Mouse (Mus musculus) midbrain, embryonic 14.5 days (tissue): ENCODE data around the gene Ndufv1. TPM values are rescaled to one million over a fixed set of nuclear protein-coding genes. Genes with fewer than 3 reads are reported as not detected.

Experiments
- ATAC-seq: fragments of 200-750 bp; cut with Nextera tagmentation; 2 replicates; pipeline ENCODE4 v1.8.0; 2017; ENCODE audit warnings: moderate number of reproducible peaks, moderate library complexity; ENCODE audit not compliant: low FRiP score, low TSS enrichment
- DNase-seq: peaks from one replicate; pipeline ENCODE4 v3.0.0-alpha.2; 2015
- H3K27ac ChIP-seq: fragments of 300-500 bp; sonication (generic); replicated peaks from 2 replicates; pipeline ENCODE4 v1.5.1; 2014; ENCODE audit warnings: mild to moderate bottlenecking, low read depth, low read length, moderate library complexity
- H3K27me3 ChIP-seq: fragments of 300-500 bp; sonication (generic); 2 replicates; pipeline ENCODE4 v1.6.1; 2014; ENCODE audit warnings: low read length, control low read depth, mixed read lengths; ENCODE audit not compliant: control insufficient read depth, insufficient read depth
- H3K36me3 ChIP-seq: fragments of 300-500 bp; sonication (generic); 2 replicates; pipeline ENCODE4 v1.6.1; 2014; ENCODE audit warnings: low read length, control low read depth; ENCODE audit not compliant: control insufficient read depth, insufficient read depth
- H3K4me1 ChIP-seq: fragments of 300-500 bp; sonication (generic); 2 replicates; pipeline ENCODE4 v1.6.1; 2014; ENCODE audit warnings: mild to moderate bottlenecking, antibody characterized with exemption, low read length, control low read depth; ENCODE audit not compliant: control insufficient read depth, insufficient read depth
- H3K4me2 ChIP-seq: fragments of 300-500 bp; sonication (generic); 2 replicates; pipeline ENCODE4 v1.6.1; 2014; ENCODE audit warnings: mild to moderate bottlenecking, low read length, moderate library complexity
- H3K4me3 ChIP-seq: fragments of 300-500 bp; sonication (generic); replicated peaks from 2 replicates; pipeline ENCODE4 v1.5.1; 2014; ENCODE audit warnings: low read depth, low read length
- H3K9ac ChIP-seq: fragments of 300-500 bp; sonication (generic); replicated peaks from 2 replicates; pipeline ENCODE4 v1.6.1; 2014; ENCODE audit warnings: mild to moderate bottlenecking, low read length, moderate library complexity
- H3K9me3 ChIP-seq: fragments of 300-500 bp; sonication (generic); 2 replicates; pipeline ENCODE4 v1.6.1; 2016; ENCODE audit warnings: low read length, control low read depth, mixed read lengths; ENCODE audit not compliant: control insufficient read depth
- WGBS: fragments of 180-500 bp; shearing (Covaris S2); extraction: QIAGEN DNeasy Blood & Tissue Kit; methylation state at CpG from one replicate; pipeline ENCODE4 v1.1.7; 2014; 5-methylcytosine and 5-hydroxymethylcytosine counted together
- polyA plus RNA-seq: library from polyadenylated mRNA; unstranded; fragments of >200 nt; fragmentation: Nextera tagmentation; extraction: Ambion mirVana; gene quantifications from 2 replicates; pipeline ENCODE4 v1.2.1, GENCODE M21; 2014

Gene Ndufv1
- polyA plus RNA-seq, 1 experiment from 2014 or later: 231 TPM

- Histone ChIP-seq H3K27ac (no peak overlapping the region), H3K9ac (no peak overlapping the region), H3K4me1 (0 out of 2 replicates have a peak, but pooled peaks cover 4% of the 10 kb centered on the region), H3K4me2 (peak overlapping the region; percentile 24; the same call in 1 of the 2 replicates), H3K4me3 (no peak overlapping the region), H3K36me3 (no peaks in the 10 kb centered on the region), H3K27me3 (no peaks in the 10 kb centered on the region), H3K9me3 (no peaks in the 10 kb centered on the region)
- no peak for DNase-seq
- ATAC-seq: no peak
- 68% methylated on average over 12 of the region's 12 CpGs for WGBS
Measured at GRCm38 (mm10) chr19:4036327-4037045, 23.9 kb upstream of the Ndufv1 start.

DNA sequence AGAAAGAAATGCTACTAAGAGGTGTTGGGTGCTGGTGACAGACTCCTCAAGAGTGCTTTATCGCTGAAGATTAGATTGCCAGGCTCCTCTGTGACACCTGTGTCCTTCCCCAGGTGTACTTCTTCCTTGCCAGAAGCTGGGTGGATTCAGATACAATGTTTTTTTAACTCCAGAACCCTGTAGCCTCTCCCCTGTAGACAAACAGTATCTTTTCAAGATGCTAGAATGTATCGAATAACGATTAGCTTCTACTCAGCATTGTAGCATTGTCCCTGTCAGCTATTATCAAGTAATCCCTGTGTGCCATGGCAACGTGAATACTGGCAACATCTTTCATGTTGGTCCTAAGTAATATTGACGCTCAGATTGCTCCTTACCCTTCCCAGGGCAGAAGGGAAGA lies 21.1 kb upstream of the Ndufv1 start:
- no peaks in the 10 kb centered on the region for H3K36me3 ChIP-seq
- WGBS: 48% methylated on average over 5 of the region's 5 CpGs
- H3K27me3 ChIP-seq: no peaks in the 10 kb centered on the region
- no peak overlapping the region for H3K27ac ChIP-seq
- no peak overlapping the region for H3K9ac ChIP-seq
- ATAC-seq (no peak), DNase-seq (no peak)
- H3K4me3 ChIP-seq: no peak overlapping the region
- 0 out of 2 replicates have a peak, but pooled peaks cover 4% of the 10 kb centered on the region for H3K4me1 ChIP-seq
- no peak overlapping the region for H3K4me2 ChIP-seq
- H3K9me3 ChIP-seq: no peaks in the 10 kb centered on the region

DNA sequence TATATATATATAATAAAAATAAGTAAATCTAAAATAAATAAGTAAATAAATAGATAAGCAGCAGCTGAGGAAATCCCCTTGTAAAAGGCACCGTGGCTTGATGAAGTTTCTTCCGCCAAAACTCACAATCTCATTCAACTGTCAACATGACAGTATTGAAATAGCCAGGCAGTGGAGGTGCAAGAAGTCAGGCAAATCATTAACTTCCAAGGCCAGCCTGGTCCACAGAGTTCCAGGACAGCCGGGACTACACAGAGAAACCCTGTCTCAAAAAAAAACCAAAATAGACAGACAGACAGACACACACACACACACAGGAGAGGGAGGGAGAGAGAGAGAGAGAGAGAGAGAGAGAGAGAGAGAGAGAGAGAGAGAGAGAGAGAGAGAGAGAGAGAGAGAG lies 20.7 kb upstream of the Ndufv1 start:
- Histone ChIP-seq H3K9ac (no peak overlapping the region), H3K9me3 (no peaks in the 10 kb centered on the region), H3K27ac (no peak overlapping the region), H3K4me1 (0 out of 2 replicates have a peak, but pooled peaks cover 4% of the 10 kb centered on the region), H3K27me3 (no peaks in the 10 kb centered on the region), H3K36me3 (no peaks in the 10 kb centered on the region), H3K4me2 (no peak overlapping the region), H3K4me3 (no peak overlapping the region)
- ATAC-seq (no peak), DNase-seq (no peak)
- 85% methylated on average over 3 of the region's 3 CpGs for WGBS

DNA sequence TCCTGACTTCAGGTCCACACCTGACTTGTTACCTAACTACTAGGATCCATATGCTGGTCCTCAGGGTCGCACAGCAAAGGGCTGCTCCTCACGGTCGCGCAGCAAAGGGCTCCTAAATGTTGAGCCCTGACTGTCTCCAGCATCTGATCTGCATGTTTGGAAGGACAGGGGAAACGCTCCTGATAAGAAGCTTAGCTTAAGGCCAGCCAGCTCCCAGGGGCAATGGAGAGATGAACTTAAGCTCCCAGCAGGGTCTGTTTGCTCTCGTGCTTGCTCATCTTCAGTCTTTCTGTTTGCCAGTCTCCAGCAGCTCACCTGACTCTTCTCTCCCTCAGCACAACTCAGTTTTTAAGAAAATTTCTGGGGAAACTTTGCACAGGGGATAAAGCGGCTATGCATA lies 20.1 kb upstream of the Ndufv1 start:
- Histone ChIP-seq H3K4me2 (no peak overlapping the region), H3K9ac (no peak overlapping the region), H3K4me1 (0 out of 2 replicates have a peak, but pooled peaks cover 4% of the 10 kb centered on the region), H3K27me3 (no peaks in the 10 kb centered on the region), H3K27ac (no peak overlapping the region), H3K9me3 (no peaks in the 10 kb centered on the region), H3K36me3 (no peaks in the 10 kb centered on the region), H3K4me3 (no peak overlapping the region)
- DNase-seq: no peak
- ATAC-seq: no peak
- 57% methylated on average over 7 of the region's 7 CpGs for WGBS

- Histone ChIP-seq H3K36me3 (no peaks in the 10 kb centered on the region), H3K4me1 (no peaks in the 10 kb centered on the region), H3K9me3 (no peaks in the 10 kb centered on the region), H3K4me3 (no peak overlapping the region), H3K27ac (no peak overlapping the region), H3K9ac (no peak overlapping the region), H3K27me3 (no peaks in the 10 kb centered on the region), H3K4me2 (no peak overlapping the region)
- DNase-seq (no peak), ATAC-seq (no peak)
Measured at GRCm38 (mm10) chr19:4027576-4027975, 15.0 kb upstream of the Ndufv1 start.

DNA sequence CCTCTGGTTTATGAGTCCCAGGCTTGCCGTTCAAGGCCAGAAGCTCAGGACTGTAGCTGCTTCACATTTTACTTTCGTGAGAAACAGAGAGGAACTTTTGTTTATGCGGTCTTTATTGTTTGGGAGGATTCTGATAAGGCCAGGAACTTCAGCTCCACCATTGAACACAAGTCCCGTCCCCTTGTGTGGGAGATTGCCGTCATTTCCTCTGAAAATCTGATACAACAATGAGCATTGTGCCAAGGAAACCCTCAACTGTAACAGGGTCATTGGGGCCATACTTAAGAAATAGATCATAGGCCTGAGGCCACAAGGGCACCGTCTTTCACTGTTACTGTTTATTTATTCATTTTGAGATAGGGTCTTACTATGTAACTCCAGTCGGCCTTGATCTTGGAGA lies 10.6 kb upstream of the Ndufv1 start:
- DNase-seq (no peak), ATAC-seq (no peak)
- no peak overlapping the region for H3K4me3 ChIP-seq
- H3K4me1 ChIP-seq: no peaks in the 10 kb centered on the region
- H3K27ac ChIP-seq: no peak overlapping the region
- no peaks in the 10 kb centered on the region for H3K9me3 ChIP-seq
- no peaks in the 10 kb centered on the region for H3K36me3 ChIP-seq
- WGBS: 80% methylated on average over 7 of the region's 7 CpGs
- no peak overlapping the region for H3K9ac ChIP-seq
- H3K4me2 ChIP-seq: no peak overlapping the region
- H3K27me3 ChIP-seq: no peaks in the 10 kb centered on the region

GRCm38 (mm10) chr19:4018743-4019583 lies 6.4 kb upstream of the Ndufv1 start:
- 27% methylated on average over 18 of the region's 18 CpGs for WGBS

GRCm38 (mm10) chr19:4017921-4018587 lies 5.4 kb upstream of the Ndufv1 start:
- ATAC-seq: no peak
- no peak for DNase-seq
- H3K4me2 ChIP-seq: no peak overlapping the region
- no peak overlapping the region for H3K4me3 ChIP-seq
- no peak overlapping the region for H3K27ac ChIP-seq
- WGBS: 65% methylated on average over 10 of the region's 10 CpGs
- H3K27me3 ChIP-seq: no peaks in the 10 kb centered on the region
- H3K36me3 ChIP-seq: no peaks in the 10 kb centered on the region
- no peaks in the 10 kb centered on the region for H3K4me1 ChIP-seq
- H3K9ac ChIP-seq: no peak overlapping the region
- no peaks in the 10 kb centered on the region for H3K9me3 ChIP-seq

More at GRCm38 (mm10) chr19:4018743-4019583, 6.4 kb upstream of the Ndufv1 start:
- Histone ChIP-seq H3K36me3 (no peaks in the 10 kb centered on the region), H3K27me3 (no peaks in the 10 kb centered on the region), H3K9ac (no peak overlapping the region; the same call in 1 of the 2 replicates), H3K9me3 (no peaks in the 10 kb centered on the region), H3K27ac (no peak overlapping the region), H3K4me1 (no peaks in the 10 kb centered on the region), H3K4me2 (no peak overlapping the region), H3K4me3 (no peak overlapping the region)
- DNase-seq (peak; percentile 88), ATAC-seq (0 out of 2 replicates have a peak, but pooled peaks have one; percentile 43)
